Mouse (Mus musculus): ENCODE results near the gene Olah.

DNA sequence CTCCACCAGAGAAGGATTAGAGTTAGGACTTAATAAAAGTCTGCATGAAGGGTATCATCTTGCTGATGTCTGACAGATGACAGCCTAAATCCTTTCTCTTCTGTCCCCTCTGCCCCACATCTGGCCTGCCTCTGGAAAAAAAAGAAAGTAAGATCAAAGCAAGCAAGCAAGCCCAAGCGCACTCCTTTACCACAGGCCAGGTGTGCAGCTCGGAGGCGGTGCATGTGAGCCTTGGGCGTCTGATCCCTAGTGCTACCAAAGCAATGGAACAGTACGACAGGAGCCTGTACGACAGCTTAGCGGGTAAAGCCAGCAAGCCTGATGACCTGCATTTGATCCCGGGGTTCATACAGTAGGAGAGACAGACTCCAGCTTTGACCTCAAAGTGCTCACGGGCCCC is 33.9 kb upstream of the Olah start:
- TF ChIP-seq POLR2A (IDR thresholded peaks at IDR 0.05; ENCODE audit: low read depth, low read length) (no peak), CTCF (IDR thresholded peaks at IDR 0.05; ENCODE audit: borderline replicate concordance, insufficient read depth, low read length) (no peak)
